Mouse (Mus musculus) thymus, adult 2 months (tissue): Measurements from ENCODE around the gene Msrb2.

Experiments used
- CTCF ChIP-seq: fragments of 200-500 bp; IDR thresholded peaks from 2 replicates; pipeline ENCODE4 v1.5.1; 2012; ENCODE audit warnings: mild to moderate bottlenecking, control low read depth, low read length, moderate library complexity, borderline replicate concordance; ENCODE audit not compliant: control insufficient read depth, poor library complexity, insufficient read depth; ENCODE audit errors: extremely low read depth
- POLR2A ChIP-seq: fragments of 200-500 bp; IDR thresholded peaks from 2 replicates; pipeline ENCODE4 v1.6.1; 2012; ENCODE audit warnings: mild to moderate bottlenecking, low read length, control low read depth, moderate library complexity; ENCODE audit not compliant: control insufficient read depth, poor library complexity, insufficient read depth; ENCODE audit errors: extremely low read depth

DNA sequence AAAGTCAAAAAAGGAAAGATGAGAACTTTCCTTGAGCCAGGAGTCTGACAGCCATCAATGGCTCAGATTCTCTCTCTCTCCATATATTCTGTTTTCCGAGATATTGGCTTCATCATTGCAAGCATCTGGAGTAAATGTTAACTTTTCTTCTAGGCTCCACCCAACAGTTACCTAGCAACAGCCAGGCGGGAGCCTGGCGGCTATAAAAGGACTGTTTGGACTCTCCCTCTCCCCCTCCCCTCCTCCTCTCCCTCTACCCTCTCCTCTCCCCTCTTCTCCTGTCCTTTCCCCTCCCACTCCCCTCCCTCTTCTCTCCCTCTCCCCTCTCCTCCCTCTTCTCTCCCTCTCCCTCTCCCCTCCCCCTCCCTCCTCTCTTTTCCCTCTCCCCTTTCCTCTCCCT, 4.8 kb upstream of the Msrb2 start:
- TF ChIP-seq POLR2A (no peak), CTCF (no peak)
